Mouse (Mus musculus): ENCODE results near the gene Mecom. TPM values are rescaled to one million over a fixed set of nuclear protein-coding genes. Genes with fewer than 3 reads are reported as not detected.

The Mecom gene
- polyA plus RNA-seq, 1 experiment = 4.3 TPM

DNA sequence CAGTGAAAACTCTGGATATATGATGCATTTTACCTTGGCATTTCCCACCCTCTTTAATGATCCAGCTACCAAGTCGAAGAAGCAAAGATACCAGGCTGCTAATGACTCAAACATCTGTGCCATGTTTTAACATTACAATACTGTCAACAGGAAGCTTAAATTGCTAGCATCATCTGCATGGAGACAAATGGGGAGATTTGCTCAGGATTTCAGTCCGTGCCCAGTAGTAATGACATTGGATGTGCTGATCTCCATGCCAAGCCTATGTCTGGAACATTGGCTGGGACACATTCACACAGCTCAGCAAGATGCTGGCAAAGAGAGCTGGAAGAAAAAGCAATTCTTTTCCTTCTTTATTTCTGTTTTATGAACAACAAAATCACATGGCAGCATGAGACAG lies 53.4 kb downstream of the Mecom start:
- no peak for DNase-seq
- Histone ChIP-seq H3K27me3 (ENCODE audit: control insufficient read depth, insufficient read depth, low read length) (no peaks in the 10 kb centered on the region), H3K4me1 (ENCODE audit: control insufficient read depth, insufficient read depth, low read length) (no peaks in the 10 kb centered on the region), H3K4me3 (replicated peaks; ENCODE audit: insufficient read depth, low read depth, low read length) (no peak overlapping the region), H3K27ac (ENCODE audit: insufficient read depth, low read length) (no peak overlapping the region)
- TF ChIP-seq CTCF (IDR thresholded peaks at IDR 0.05; ENCODE audit: borderline replicate concordance, insufficient read depth, low read depth, low read length) = no peak
- TF ChIP-seq POLR2A (IDR thresholded peaks at IDR 0.05; ENCODE audit: borderline replicate concordance, insufficient read depth, low read length) = no peak
- WGBS = 15% methylated on average over 2 of the region's 2 CpGs

DNA sequence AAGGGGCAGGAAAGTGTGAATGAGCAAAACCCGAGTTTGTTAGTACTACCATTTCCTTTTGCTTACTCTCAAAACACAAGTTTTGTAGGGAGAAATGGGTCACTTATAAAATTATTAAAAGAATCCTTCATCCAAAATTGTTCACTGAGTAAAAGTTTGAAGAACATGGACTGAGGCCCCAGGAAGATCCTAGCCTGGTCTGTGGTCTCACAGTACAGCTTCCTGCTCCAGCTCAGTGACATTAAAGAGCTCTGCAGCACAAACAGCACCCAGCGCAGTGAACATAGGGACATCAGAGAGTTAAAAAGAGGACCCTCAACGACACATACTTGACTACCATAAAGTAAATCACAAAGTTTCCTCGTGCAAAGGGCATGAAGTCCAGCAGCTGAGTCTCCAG lies 59.0 kb downstream of the Mecom start:
- 68% methylated on average over 4 of the region's 4 CpGs for WGBS
- TF ChIP-seq CTCF (IDR thresholded peaks at IDR 0.05; ENCODE audit: borderline replicate concordance, insufficient read depth, low read depth, low read length) = no peak
- TF ChIP-seq POLR2A (IDR thresholded peaks at IDR 0.05; ENCODE audit: borderline replicate concordance, insufficient read depth, low read length) = no peak

DNA sequence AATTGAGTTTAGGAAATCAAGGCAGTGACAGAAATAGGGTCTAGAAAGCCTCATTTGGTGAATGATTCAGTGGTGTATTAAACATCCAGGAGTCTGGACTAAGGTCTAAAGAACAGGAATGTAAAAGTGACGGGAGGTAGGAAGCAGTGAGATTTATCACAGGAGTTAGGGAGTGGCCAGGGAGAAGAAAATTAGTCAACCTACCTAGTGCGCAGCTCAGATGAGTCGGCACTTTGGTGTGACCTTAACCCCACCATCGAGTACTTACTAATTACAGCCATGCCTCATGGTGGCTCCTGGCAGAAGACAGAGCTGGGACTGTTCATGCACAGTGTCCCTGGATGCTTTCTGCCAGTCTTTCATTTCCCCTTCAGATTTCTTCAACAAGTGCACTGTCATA lies 61.4 kb downstream of the Mecom start:
- Histone ChIP-seq H3K27ac (ENCODE audit: insufficient read depth, low read length) (no peak overlapping the region), H3K4me1 (ENCODE audit: control insufficient read depth, insufficient read depth, low read length) (no peaks in the 10 kb centered on the region), H3K27me3 (ENCODE audit: control insufficient read depth, insufficient read depth, low read length) (no peaks in the 10 kb centered on the region; the same call in 1 of the 2 replicates), H3K4me3 (replicated peaks; ENCODE audit: insufficient read depth, low read depth, low read length) (no peak overlapping the region)
- DNase-seq = no peak
- 86% methylated on average over 4 of the region's 4 CpGs for WGBS
- TF ChIP-seq POLR2A (IDR thresholded peaks at IDR 0.05; ENCODE audit: borderline replicate concordance, insufficient read depth, low read length) = no peak
- no peak for TF ChIP-seq CTCF (IDR thresholded peaks at IDR 0.05; ENCODE audit: borderline replicate concordance, insufficient read depth, low read depth, low read length)

More for the DNA sequence above, 59.0 kb downstream of the Mecom start:
- no peak for DNase-seq
- no peaks in the 10 kb centered on the region for H3K4me1 ChIP-seq (ENCODE audit: control insufficient read depth, insufficient read depth, low read length)
- H3K4me3 ChIP-seq (replicated peaks; ENCODE audit: insufficient read depth, low read depth, low read length) = no peak overlapping the region
- H3K27me3 ChIP-seq (ENCODE audit: control insufficient read depth, insufficient read depth, low read length) = no peaks in the 10 kb centered on the region; the same call in 1 of the 2 replicates
- no peak overlapping the region for H3K27ac ChIP-seq (ENCODE audit: insufficient read depth, low read length)

DNA sequence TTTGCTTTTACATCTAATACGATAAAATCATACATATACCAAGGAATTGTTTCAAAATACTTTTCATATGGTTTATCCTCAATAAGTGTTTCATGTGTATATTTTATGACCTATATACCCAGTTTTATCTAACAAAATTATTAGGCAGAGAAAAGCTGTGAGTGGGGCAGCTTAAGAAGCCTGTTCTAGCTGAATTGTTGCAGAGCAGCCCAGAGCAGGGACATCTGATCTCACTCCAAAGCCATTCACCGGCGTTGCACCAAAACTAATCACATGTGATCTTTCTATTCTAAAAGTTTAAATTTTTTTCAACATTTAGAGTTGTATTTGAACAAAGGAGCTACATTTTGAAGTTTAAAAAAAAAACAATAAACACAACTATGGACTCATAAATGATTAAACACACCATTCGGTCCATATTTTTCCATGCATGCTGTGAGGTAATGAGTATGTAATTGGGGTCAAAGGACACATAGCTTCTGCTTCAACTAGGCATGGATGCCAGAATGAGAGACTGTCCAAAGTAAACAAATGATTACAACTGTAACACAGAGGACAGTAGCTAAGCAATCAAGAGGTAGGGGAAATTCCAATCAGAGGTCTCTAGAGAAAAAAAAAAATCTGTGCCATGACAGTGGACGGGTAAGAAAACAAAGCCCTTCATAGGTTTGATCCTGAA lies 64.7 kb downstream of the Mecom start:
- no peaks in the 10 kb centered on the region; the same call in 1 of the 2 replicates for H3K27me3 ChIP-seq (ENCODE audit: control insufficient read depth, insufficient read depth, low read length)
- TF ChIP-seq CTCF (IDR thresholded peaks at IDR 0.05; ENCODE audit: borderline replicate concordance, insufficient read depth, low read depth, low read length) (no peak), POLR2A (IDR thresholded peaks at IDR 0.05; ENCODE audit: borderline replicate concordance, insufficient read depth, low read length) (no peak)
- no peaks in the 10 kb centered on the region for H3K4me1 ChIP-seq (ENCODE audit: control insufficient read depth, insufficient read depth, low read length)
- no peak overlapping the region for H3K4me3 ChIP-seq (replicated peaks; ENCODE audit: insufficient read depth, low read depth, low read length)
- DNase-seq = no peak
- H3K27ac ChIP-seq (ENCODE audit: insufficient read depth, low read length) = no peak overlapping the region
- WGBS = 19% methylated on average over 5 of the region's 5 CpGs

DNA sequence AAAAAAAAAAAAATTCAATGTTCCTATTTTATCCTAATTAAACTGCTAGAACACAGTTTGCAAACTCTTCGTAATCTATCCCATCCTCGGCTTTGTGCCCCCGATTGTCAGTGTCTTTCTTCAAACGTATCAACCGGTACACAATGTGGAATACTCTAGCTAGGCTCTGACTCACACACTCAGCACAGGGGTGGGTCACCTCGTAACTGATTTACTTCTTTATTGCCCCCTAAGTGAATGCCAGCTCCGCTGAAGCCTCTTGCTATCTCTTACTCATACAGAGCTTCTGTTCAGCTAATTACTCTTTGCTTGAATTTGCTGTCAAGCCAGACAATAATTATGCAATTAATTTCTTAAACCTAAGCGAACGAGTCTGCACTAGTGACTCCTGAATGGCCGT lies 66.1 kb downstream of the Mecom start:
- Histone ChIP-seq H3K4me1 (ENCODE audit: control insufficient read depth, insufficient read depth, low read length) (no peaks in the 10 kb centered on the region), H3K4me3 (replicated peaks; ENCODE audit: insufficient read depth, low read depth, low read length) (no peak overlapping the region), H3K27ac (ENCODE audit: insufficient read depth, low read length) (no peak overlapping the region), H3K27me3 (ENCODE audit: control insufficient read depth, insufficient read depth, low read length) (no peaks in the 10 kb centered on the region; the same call in 1 of the 2 replicates)
- WGBS = 78% methylated on average over 10 of the region's 10 CpGs
- no peak for DNase-seq
- TF ChIP-seq CTCF (IDR thresholded peaks at IDR 0.05; ENCODE audit: borderline replicate concordance, insufficient read depth, low read depth, low read length) (no peak), POLR2A (IDR thresholded peaks at IDR 0.05; ENCODE audit: borderline replicate concordance, insufficient read depth, low read length) (no peak)

DNA sequence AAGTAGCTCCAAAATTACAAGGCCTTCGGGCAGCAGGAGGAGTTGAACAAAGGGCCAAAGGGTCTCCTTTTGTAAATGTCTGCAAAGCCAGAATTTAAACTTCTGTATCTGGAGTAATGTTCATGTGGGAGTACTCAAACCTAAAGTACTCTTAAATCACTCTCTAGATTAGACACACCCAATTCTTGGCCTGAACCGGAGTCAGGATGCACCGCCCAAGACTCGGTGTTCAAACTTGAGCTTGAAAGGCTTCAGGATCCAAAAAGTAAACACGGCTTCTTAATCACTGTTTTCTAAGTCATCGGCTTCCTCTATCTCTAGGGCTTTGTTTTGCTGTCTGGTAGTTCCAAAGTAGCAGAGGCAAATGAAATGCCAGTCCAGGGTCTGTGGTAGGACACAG lies 67.3 kb downstream of the Mecom start:
- TF ChIP-seq CTCF (IDR thresholded peaks at IDR 0.05; ENCODE audit: borderline replicate concordance, insufficient read depth, low read depth, low read length) (no peak), POLR2A (IDR thresholded peaks at IDR 0.05; ENCODE audit: borderline replicate concordance, insufficient read depth, low read length) (no peak)
- no peak overlapping the region for H3K4me3 ChIP-seq (replicated peaks; ENCODE audit: insufficient read depth, low read depth, low read length)
- no peaks in the 10 kb centered on the region; the same call in 1 of the 2 replicates for H3K27me3 ChIP-seq (ENCODE audit: control insufficient read depth, insufficient read depth, low read length)
- H3K4me1 ChIP-seq (ENCODE audit: control insufficient read depth, insufficient read depth, low read length) = no peaks in the 10 kb centered on the region
- peak overlapping the region; percentile 30; the same call in 1 of the 2 replicates for H3K27ac ChIP-seq (ENCODE audit: insufficient read depth, low read length)
- WGBS = 84% methylated on average over 6 of the region's 6 CpGs
- DNase-seq = no peak

DNA sequence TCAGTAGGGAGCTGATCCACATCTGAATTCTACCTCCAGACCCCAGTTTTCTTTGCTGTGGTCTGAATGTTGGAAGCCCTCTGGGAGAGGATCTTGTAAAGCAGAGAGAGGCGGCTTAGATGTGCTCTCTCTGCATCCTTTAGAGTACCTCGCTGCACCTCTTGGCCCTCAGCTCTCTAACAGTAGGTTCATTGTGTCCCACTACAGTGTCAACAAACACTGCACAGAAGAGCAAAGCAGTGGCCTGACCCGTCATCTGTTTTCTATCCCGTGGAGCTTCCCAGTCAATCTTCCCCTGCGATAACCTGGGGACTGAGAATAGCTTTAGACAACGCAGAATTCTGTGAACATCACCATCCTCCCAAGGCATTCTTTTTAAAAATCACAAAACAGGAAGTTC lies 69.6 kb downstream of the Mecom start:
- DNase-seq = no peak
- no peak overlapping the region for H3K27ac ChIP-seq (ENCODE audit: insufficient read depth, low read length)
- H3K4me1 ChIP-seq (ENCODE audit: control insufficient read depth, insufficient read depth, low read length) = no peaks in the 10 kb centered on the region
- no peaks in the 10 kb centered on the region for H3K27me3 ChIP-seq (ENCODE audit: control insufficient read depth, insufficient read depth, low read length)
- TF ChIP-seq POLR2A (IDR thresholded peaks at IDR 0.05; ENCODE audit: borderline replicate concordance, insufficient read depth, low read length) (no peak), CTCF (IDR thresholded peaks at IDR 0.05; ENCODE audit: borderline replicate concordance, insufficient read depth, low read depth, low read length) (no peak)
- H3K4me3 ChIP-seq (replicated peaks; ENCODE audit: insufficient read depth, low read depth, low read length) = no peak overlapping the region
- WGBS = 68% methylated on average over 6 of the region's 6 CpGs

DNA sequence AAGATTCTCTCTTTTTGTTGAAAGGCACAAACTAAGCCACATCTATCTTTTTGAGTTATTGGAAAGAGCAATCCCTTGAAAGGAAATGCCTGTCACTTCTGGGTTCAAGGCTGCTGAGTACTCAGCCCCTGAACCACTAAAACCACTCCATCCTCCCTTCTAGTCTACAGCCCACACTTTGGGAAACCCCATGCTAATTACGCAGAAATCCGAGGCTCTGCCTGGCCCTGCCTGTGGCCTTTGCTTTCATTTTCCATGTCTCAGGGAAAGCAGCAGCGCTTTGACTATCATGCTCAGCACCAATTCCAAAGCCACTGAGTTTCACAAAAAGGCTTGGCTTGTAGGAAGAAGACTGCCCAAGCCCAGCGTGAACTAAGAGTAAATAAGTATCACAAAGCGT lies 70.8 kb downstream of the Mecom start:
- DNase-seq = no peak
- WGBS = 62% methylated on average over 5 of the region's 5 CpGs
- H3K27ac ChIP-seq (ENCODE audit: insufficient read depth, low read length) = no peak overlapping the region
- H3K4me3 ChIP-seq (replicated peaks; ENCODE audit: insufficient read depth, low read depth, low read length) = no peak overlapping the region
- no peaks in the 10 kb centered on the region for H3K4me1 ChIP-seq (ENCODE audit: control insufficient read depth, insufficient read depth, low read length)
- TF ChIP-seq POLR2A (IDR thresholded peaks at IDR 0.05; ENCODE audit: borderline replicate concordance, insufficient read depth, low read length) = no peak
- no peak for TF ChIP-seq CTCF (IDR thresholded peaks at IDR 0.05; ENCODE audit: borderline replicate concordance, insufficient read depth, low read depth, low read length)
- H3K27me3 ChIP-seq (ENCODE audit: control insufficient read depth, insufficient read depth, low read length) = no peaks in the 10 kb centered on the region
